Mouse (Mus musculus): Measurements from ENCODE around the gene Tenm4. TPM values are rescaled to one million over a fixed set of nuclear protein-coding genes. Genes with fewer than 3 reads are reported as not detected.

Tenm4 gene
- polyA plus RNA-seq, 1 experiment from 2014 or later, result 5.0 TPM

DNA sequence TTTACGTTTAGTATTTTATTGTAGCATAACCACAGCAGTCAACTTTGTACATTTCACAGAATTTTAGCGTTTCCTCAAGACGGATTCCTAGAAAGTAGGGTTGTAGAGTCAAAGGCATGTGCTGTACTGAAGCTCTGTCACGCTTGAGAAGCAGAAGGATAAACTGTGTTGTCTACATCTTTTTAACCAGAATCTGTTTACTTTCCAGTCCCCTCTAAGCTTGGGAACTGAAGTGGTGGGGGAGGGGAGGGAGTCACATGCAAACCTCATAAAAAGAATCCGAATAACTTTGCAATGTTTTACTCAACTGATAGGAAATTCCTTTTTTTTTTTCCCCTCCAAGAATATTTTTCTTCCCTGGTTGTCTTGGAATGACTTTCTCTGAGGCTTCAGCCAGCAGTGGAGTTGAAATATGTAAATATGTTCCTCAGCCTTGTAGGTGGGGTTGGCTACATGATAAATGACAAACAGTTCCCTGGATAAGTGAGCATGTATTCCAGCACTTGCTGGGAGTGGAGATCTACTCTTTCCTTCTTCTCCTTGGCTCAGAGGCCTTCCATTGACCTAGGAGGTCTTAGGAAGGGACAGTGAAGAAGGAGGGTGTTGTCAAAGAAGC, 45.0 kb downstream of the Tenm4 start:
- DNase-seq (ENCODE audit: low spot score) (no peak), ATAC-seq (no peak)
- H3K4me3 ChIP-seq (ENCODE audit: low read depth, low read length), result no peak overlapping the region
- H3K27me3 ChIP-seq (replicated peaks; ENCODE audit: insufficient read depth, low read length), result 0 out of 2 replicates have a peak, but pooled peaks cover 6% of the 10 kb centered on the region
- no peak overlapping the region for H3K4me2 ChIP-seq (replicated peaks; ENCODE audit: low read depth, low read length)
- TF ChIP-seq CTCF (IDR thresholded peaks at IDR 0.05), result no peak
- no peak; the same call in 1 of the 2 replicates for TF ChIP-seq EP300 (IDR thresholded peaks at IDR 0.05)
- no peak overlapping the region for H3K27ac ChIP-seq (ENCODE audit: low read length)
- H3K9me3 ChIP-seq (ENCODE audit: low read length), result no peaks in the 10 kb centered on the region
- H3K36me3 ChIP-seq (ENCODE audit: insufficient read depth, low read length), result no peaks in the 10 kb centered on the region
- 48% methylated on average over 5 of the region's 5 CpGs for WGBS
- peaks cover 11% of the 10 kb centered on the region for H3K4me1 ChIP-seq (ENCODE audit: insufficient read depth, low read depth, low read length)
- no peak overlapping the region for H3K9ac ChIP-seq (replicated peaks; ENCODE audit: low read depth)

DNA sequence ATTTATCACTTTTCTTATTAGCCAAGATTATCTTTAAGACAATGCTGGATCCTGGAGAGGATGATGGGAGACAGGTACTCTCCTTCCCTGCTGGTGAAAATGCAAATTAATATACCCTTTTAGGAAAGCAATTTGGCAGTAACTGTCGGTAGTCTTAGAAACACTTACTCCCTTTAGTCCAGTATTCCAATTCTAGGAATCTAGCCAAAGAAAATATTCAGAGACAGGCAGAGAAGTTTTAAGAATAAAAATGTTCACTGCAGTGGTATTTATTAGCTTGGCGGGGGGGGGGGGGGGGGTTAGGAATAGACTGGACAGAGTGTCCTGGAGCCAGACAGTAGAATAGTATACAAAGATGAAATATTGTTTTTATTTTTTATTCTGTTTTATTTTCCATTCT, 48.3 kb downstream of the Tenm4 start:
- Histone ChIP-seq H3K4me1 (ENCODE audit: insufficient read depth, low read depth, low read length) (no peaks in the 10 kb centered on the region), H3K9me3 (ENCODE audit: low read length) (no peaks in the 10 kb centered on the region), H3K4me2 (replicated peaks; ENCODE audit: low read depth, low read length) (no peak overlapping the region), H3K4me3 (ENCODE audit: low read depth, low read length) (no peak overlapping the region), H3K9ac (replicated peaks; ENCODE audit: low read depth) (no peak overlapping the region), H3K27ac (ENCODE audit: low read length) (no peak overlapping the region), H3K36me3 (ENCODE audit: insufficient read depth, low read length) (no peaks in the 10 kb centered on the region), H3K27me3 (replicated peaks; ENCODE audit: insufficient read depth, low read length) (no peaks in the 10 kb centered on the region)
- ATAC-seq (no peak), DNase-seq (ENCODE audit: low spot score) (no peak)
- no peak for TF ChIP-seq EP300 (IDR thresholded peaks at IDR 0.05)
- TF ChIP-seq CTCF (IDR thresholded peaks at IDR 0.05), result no peak
- 71% methylated on average over 2 of the region's 2 CpGs for WGBS

DNA sequence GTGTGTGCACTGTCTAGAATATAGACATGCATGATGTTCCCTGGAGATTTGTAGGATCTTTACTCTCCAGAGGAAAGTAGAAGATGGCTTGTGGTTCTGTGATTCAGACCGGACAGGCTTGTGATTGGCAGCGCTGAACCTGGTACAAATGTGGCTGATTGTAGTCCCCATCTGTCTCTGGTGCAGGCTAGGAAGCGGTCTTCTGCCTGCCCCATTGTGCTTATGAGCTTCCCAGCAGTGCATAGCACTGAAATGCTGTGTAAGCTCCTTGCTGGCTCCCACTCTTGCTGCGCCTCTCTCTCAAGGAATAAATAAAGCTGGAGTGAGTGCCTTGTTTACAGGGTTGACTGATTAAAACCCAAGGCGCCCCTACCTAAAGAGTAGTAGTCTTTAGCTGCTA, 49.6 kb downstream of the Tenm4 start:
- no peak for TF ChIP-seq CTCF (IDR thresholded peaks at IDR 0.05)
- TF ChIP-seq EP300 (IDR thresholded peaks at IDR 0.05), result no peak
- ATAC-seq (no peak), DNase-seq (ENCODE audit: low spot score) (no peak)
- Histone ChIP-seq H3K9me3 (ENCODE audit: low read length) (no peaks in the 10 kb centered on the region), H3K4me3 (ENCODE audit: low read depth, low read length) (no peak overlapping the region), H3K36me3 (ENCODE audit: insufficient read depth, low read length) (no peaks in the 10 kb centered on the region), H3K27ac (ENCODE audit: low read length) (no peak overlapping the region), H3K9ac (replicated peaks; ENCODE audit: low read depth) (no peak overlapping the region), H3K27me3 (replicated peaks; ENCODE audit: insufficient read depth, low read length) (no peaks in the 10 kb centered on the region), H3K4me2 (replicated peaks; ENCODE audit: low read depth, low read length) (no peak overlapping the region), H3K4me1 (ENCODE audit: insufficient read depth, low read depth, low read length) (no peaks in the 10 kb centered on the region)
- WGBS, result 74% methylated on average over 5 of the region's 5 CpGs

DNA sequence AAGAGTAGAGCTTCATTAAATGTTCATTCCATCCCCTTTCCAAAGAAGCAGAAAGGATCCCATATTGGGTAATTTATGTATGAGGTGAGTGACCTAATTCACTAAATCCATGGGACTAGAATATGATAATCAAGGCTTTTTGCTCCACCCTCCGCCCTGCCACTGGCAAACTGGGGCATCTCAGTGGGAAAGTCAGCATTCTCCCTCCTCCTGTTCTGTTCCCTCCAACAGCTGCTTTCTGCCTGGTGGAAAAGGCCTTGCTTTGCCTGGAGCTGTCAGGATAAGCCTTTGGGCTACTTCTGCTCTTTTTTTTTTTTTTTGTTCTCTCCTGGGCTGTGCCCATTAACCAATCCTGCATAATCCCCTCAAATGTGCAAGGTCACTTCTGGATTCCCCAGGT, 51.5 kb downstream of the Tenm4 start:
- H3K4me1 ChIP-seq (ENCODE audit: insufficient read depth, low read depth, low read length), result no peaks in the 10 kb centered on the region
- H3K27ac ChIP-seq (ENCODE audit: low read length), result no peak overlapping the region
- ATAC-seq, result no peak
- H3K36me3 ChIP-seq (ENCODE audit: insufficient read depth, low read length), result no peaks in the 10 kb centered on the region
- H3K9ac ChIP-seq (replicated peaks; ENCODE audit: low read depth), result no peak overlapping the region
- no peaks in the 10 kb centered on the region for H3K27me3 ChIP-seq (replicated peaks; ENCODE audit: insufficient read depth, low read length)
- WGBS, result 81% methylated on average over 1 of the region's 1 CpGs
- no peak overlapping the region for H3K4me3 ChIP-seq (ENCODE audit: low read depth, low read length)
- TF ChIP-seq CTCF (IDR thresholded peaks at IDR 0.05), result no peak
- no peak for TF ChIP-seq EP300 (IDR thresholded peaks at IDR 0.05)
- no peaks in the 10 kb centered on the region for H3K9me3 ChIP-seq (ENCODE audit: low read length)
- H3K4me2 ChIP-seq (replicated peaks; ENCODE audit: low read depth, low read length), result no peak overlapping the region
- no peak for DNase-seq (ENCODE audit: low spot score)

DNA sequence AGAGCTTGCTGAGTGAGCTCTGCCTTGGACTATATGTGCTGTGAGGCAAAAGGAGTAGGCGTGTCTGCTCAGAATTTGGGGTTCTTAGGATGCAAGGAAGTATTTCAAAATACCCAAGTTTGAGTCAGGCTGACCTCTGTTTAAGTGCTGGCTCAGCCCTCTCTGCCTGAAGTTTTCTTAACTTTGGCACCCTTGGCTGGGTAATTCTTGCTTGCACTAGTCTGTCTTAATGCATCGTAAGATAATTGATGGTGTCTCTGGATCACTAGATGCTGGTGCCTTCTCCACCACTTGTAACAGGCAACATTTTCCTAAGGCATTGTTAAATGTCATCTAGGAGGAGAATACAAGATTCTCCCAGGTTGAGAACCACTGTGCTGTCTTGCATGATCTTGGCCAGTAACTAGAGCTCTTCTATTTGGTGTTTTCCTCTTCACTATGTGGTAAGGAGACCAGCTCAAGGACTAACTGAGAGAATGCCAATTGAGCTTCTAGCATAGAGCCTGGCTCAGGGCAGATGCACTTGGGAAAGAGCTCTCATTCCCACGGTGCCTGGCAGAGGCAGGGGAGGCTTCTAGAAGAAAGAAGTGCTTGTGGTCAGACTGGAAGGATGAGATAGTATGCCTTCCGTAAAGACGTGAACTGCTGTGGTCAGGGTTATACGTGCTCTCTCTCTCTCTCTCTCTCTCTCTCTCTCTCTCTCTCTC, 57.7 kb downstream of the Tenm4 start:
- no peak overlapping the region for H3K9ac ChIP-seq (replicated peaks; ENCODE audit: low read depth)
- no peaks in the 10 kb centered on the region for H3K36me3 ChIP-seq (ENCODE audit: insufficient read depth, low read length)
- WGBS, result 57% methylated on average over 6 of the region's 6 CpGs
- H3K4me3 ChIP-seq (ENCODE audit: low read depth, low read length), result no peak overlapping the region
- TF ChIP-seq EP300 (IDR thresholded peaks at IDR 0.05) (no peak), CTCF (IDR thresholded peaks at IDR 0.05) (no peak)
- no peaks in the 10 kb centered on the region for H3K4me1 ChIP-seq (ENCODE audit: insufficient read depth, low read depth, low read length)
- DNase-seq (ENCODE audit: low spot score), result no peak
- H3K27me3 ChIP-seq (replicated peaks; ENCODE audit: insufficient read depth, low read length), result no peaks in the 10 kb centered on the region
- no peak for ATAC-seq
- no peaks in the 10 kb centered on the region for H3K9me3 ChIP-seq (ENCODE audit: low read length)
- H3K27ac ChIP-seq (ENCODE audit: low read length), result no peak overlapping the region
- H3K4me2 ChIP-seq (replicated peaks; ENCODE audit: low read depth, low read length), result no peak overlapping the region

DNA sequence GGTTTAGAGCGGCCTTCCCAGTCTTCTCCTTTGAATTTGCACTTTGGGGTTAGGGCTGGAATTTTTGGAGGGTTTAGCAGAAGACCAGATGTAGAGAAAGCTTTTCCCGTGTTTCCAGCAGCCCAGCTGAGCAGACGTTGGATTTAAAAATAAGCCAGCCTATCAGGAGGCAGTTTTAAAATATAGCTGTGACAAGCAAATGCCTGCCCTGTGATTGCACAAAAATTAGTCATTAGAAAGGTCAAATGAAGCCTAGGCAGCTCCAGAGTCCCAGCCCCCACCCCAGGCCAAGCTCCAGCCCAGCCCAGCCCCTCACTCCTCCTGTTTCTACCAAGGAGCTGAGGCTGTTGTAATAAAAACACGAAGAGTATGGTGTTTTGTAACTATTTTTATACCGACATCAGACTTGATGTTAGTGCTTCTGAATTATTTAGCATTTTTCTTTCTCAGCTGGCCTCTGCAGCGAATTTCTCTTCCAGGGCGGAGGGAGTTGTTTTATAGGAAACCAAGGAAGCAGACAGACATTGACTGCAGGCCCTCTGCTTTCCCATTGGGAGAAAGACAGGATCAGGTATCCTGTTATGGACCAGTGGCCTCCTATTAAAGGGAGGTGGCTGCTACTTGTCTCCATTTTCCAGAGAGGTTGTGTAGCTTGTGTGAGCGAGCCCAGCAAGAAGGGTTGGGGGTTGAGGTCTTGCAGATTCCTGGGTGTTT, 59.1 kb downstream of the Tenm4 start:
- Histone ChIP-seq H3K4me1 (ENCODE audit: insufficient read depth, low read depth, low read length) (no peaks in the 10 kb centered on the region), H3K4me2 (replicated peaks; ENCODE audit: low read depth, low read length) (no peak overlapping the region), H3K4me3 (ENCODE audit: low read depth, low read length) (no peak overlapping the region), H3K36me3 (ENCODE audit: insufficient read depth, low read length) (no peaks in the 10 kb centered on the region), H3K27me3 (replicated peaks; ENCODE audit: insufficient read depth, low read length) (no peaks in the 10 kb centered on the region), H3K9me3 (ENCODE audit: low read length) (no peaks in the 10 kb centered on the region), H3K27ac (ENCODE audit: low read length) (no peak overlapping the region), H3K9ac (replicated peaks; ENCODE audit: low read depth) (no peak overlapping the region)
- ATAC-seq (peak; percentile 89), DNase-seq (ENCODE audit: low spot score) (peak; percentile 69)
- 54% methylated on average over 8 of the region's 8 CpGs for WGBS
- TF ChIP-seq CTCF (IDR thresholded peaks at IDR 0.05) (no peak), EP300 (IDR thresholded peaks at IDR 0.05) (no peak)

Data from lung, postnatal 0 days (tissue).